Mouse (Mus musculus) induced T-regulatory cell, adult 2 months (primary cell): ENCODE measurements around the gene Myo1c.
"Not testable (repeated sequence)": the region's sequence is repeated elsewhere in the genome, so short reads cannot be mapped to it uniquely, and the experiment has no call there.

ENCODE experiments used
- DNase-seq: peaks from one replicate; pipeline ENCODE4 v3.0.0-alpha.2; 2012; ENCODE audit warnings: low read depth

Myo1c gene

GRCm38 (mm10) chr11:75668621-75669020 lies 18.3 kb downstream of the Myo1c start:
- no peak for DNase-seq

- no peak for DNase-seq
Observed at GRCm38 (mm10) chr11:75669176-75669852, 19.0 kb downstream of the Myo1c start.

GRCm38 (mm10) chr11:75669853-75670200 lies 19.5 kb downstream of the Myo1c start:
- DNase-seq: no peak

- DNase-seq: no peak
Observed at GRCm38 (mm10) chr11:75671426-75672180, 21.3 kb downstream of the Myo1c start.

- DNase-seq: no peak
Observed at GRCm38 (mm10) chr11:75673411-75673810, 23.1 kb downstream of the Myo1c start.

- DNase-seq: no peak
Observed at GRCm38 (mm10) chr11:75674875-75675274, 24.6 kb downstream of the Myo1c start.

GRCm38 (mm10) chr11:75677881-75678746 lies 27.8 kb downstream of the Myo1c start:
- DNase-seq: peak; percentile 38

GRCm38 (mm10) chr11:75678747-75679438 lies 28.6 kb downstream of the Myo1c start, which contains the start of gene Crk:
TSS of gene Crk (plus strand) at chr11:75679259.
- DNase-seq: peak; percentile 100

GRCm38 (mm10) chr11:75679439-75680171 lies 29.3 kb downstream of the Myo1c start:
- DNase-seq: peak; percentile 80

- no peak for DNase-seq
Observed at GRCm38 (mm10) chr11:75684462-75684861, 34.2 kb downstream of the Myo1c start.

GRCm38 (mm10) chr11:75684956-75685355 lies 34.7 kb downstream of the Myo1c start:
- no peak for DNase-seq

GRCm38 (mm10) chr11:75687343-75687993 lies 37.2 kb downstream of the Myo1c start:
- peak; percentile 22 for DNase-seq

GRCm38 (mm10) chr11:75688132-75688531 lies 37.8 kb downstream of the Myo1c start:
- no peak for DNase-seq

GRCm38 (mm10) chr11:75689977-75690376 lies 39.7 kb downstream of the Myo1c start:
- no peak for DNase-seq

GRCm38 (mm10) chr11:75691047-75691446 lies 40.7 kb downstream of the Myo1c start:
- DNase-seq: no peak

- no peak for DNase-seq
Observed at GRCm38 (mm10) chr11:75693570-75693969, 43.3 kb downstream of the Myo1c start.

GRCm38 (mm10) chr11:75697464-75697863 lies 47.2 kb downstream of the Myo1c start:
- not testable (repeated sequence) for DNase-seq

GRCm38 (mm10) chr11:75700557-75700956 lies 50.3 kb downstream of the Myo1c start:
- DNase-seq: no peak

- DNase-seq: no peak
Observed at GRCm38 (mm10) chr11:75702761-75703160, 52.5 kb downstream of the Myo1c start.

- no peak for DNase-seq
Observed at GRCm38 (mm10) chr11:75703748-75704147, 53.4 kb downstream of the Myo1c start.

- peak; percentile 80 for DNase-seq
Observed at GRCm38 (mm10) chr11:75713949-75714348, 63.6 kb downstream of the Myo1c start.
